Mouse (Mus musculus) bone marrow macrophage, adult 2 months (primary cell): ENCODE data around the gene Gstm4. TPM values are rescaled to one million over a fixed set of nuclear protein-coding genes. Genes with fewer than 3 reads are reported as not detected.

ENCODE experiments used
- H3K27ac ChIP-seq: 2 replicates; pipeline ENCODE4 v1.5.1; 2012; ENCODE audit warnings: low read depth, low read length; ENCODE audit not compliant: insufficient read depth
- H3K4me1 ChIP-seq: 2 replicates; pipeline ENCODE4 v1.6.1; 2012; ENCODE audit warnings: low read length; ENCODE audit not compliant: control insufficient read depth, insufficient read depth
- H3K4me3 ChIP-seq: 2 replicates; pipeline ENCODE4 v1.5.1; 2012; ENCODE audit warnings: mild to moderate bottlenecking, low read length, moderate library complexity; ENCODE audit not compliant: insufficient read depth
- CTCF ChIP-seq: IDR thresholded peaks from 2 replicates; pipeline ENCODE4 v1.5.1; 2012; ENCODE audit warnings: low read depth, mild to moderate bottlenecking, low read length, moderate library complexity
- POLR2A ChIP-seq: IDR thresholded peaks from 2 replicates; pipeline ENCODE4 v1.6.1; 2012; ENCODE audit warnings: mild to moderate bottlenecking, low read depth, low read length, borderline replicate concordance
- polyA plus RNA-seq: library from polyadenylated mRNA; stranded (reverse); fragments of >200 nt; gene quantifications from 2 replicates; pipeline ENCODE4 v1.2.4, GENCODE M21; 2012; ENCODE audit not compliant: missing spikeins, insufficient read depth, insufficient read length

Gstm4 gene
- polyA plus RNA-seq, 1 experiment = 10.1 TPM

DNA sequence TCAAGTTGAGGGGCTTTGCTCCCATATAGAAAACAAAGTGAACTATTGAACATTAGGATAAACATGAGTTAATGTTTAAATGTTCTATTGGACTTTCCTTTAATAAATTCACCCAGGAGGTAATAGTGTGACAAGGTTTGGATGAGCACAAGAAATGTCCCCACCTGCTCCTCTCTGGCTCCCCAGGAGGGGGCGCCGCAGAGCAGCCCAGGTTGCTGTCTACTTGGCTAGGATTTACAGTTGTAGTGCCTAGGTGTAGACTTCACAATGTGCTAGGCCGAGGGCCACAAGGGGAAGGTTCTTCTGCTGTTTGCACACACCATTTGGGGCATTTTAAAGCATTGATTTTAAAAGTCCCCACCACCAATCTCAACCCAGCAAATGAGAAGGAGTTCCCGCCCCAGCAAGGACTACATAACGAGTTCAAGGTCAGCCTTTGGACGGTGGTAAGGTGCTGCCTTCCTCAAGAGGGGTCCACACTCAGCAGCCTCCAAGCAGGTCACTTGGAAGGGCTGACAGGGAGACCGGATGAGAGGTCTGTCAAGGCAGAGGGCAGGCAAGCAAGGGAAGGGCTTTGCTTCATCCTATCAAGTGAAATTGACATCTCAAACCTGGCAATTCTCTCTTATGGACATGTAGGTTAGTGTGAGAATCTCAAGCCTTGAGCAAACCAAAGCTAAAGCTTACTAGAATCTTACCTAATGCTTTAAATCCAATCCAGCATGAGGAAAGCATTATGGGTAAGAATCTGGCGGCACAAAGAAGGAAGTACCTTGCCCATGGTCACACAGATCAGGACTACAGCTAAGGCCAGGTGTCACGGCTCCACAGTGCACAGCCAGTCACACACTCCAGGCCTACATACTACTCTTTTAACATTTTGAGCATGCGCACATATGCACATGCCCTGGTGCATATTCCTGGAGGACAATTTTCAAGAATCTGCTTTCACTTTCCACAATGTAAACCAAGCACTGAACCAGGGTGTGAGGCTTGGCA lies 25.9 kb upstream of the Gstm4 start:
- H3K27ac ChIP-seq = no peak overlapping the region

DNA sequence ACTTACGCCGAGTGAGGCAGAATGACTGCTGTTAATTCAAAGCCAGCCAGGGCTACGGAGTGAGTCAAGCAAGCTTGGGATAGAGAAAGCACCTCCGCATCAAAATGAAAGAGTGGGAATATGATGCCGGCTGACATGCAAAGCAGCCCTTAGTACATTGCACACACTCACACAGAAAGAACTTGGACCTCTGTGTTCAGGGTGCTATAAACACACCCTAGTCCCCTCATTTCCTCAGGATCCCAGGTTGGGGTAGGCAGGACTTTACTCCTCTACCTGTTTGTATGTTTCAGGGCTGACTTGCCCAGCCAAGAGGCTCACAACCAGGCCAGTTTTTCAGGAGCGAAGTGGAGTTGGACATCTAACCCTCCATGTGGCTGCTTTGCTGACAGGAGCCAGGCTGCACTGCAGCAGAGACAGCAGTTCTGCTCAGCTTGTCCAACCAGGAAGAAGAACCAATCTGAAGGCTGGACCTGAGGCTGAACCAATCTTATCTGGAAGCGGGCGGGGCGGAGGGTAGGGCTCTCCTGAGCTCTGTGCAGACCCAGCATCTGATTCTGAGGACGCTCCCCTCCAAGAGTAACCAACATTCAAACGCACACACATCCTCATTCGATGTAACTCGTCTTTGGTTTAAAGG lies 24.7 kb upstream of the Gstm4 start:
- Histone ChIP-seq H3K4me1 (peaks cover 3% of the 10 kb centered on the region; the same call in 1 of the 2 replicates), H3K27ac (no peak overlapping the region)
- no peak for TF ChIP-seq CTCF
- no peak for TF ChIP-seq POLR2A

More for the DNA sequence above, 25.9 kb upstream of the Gstm4 start:
- peaks cover 3% of the 10 kb centered on the region; the same call in 1 of the 2 replicates for H3K4me1 ChIP-seq
- TF ChIP-seq POLR2A (no peak), CTCF (peak; percentile 79)
- no peak overlapping the region for H3K4me3 ChIP-seq

DNA sequence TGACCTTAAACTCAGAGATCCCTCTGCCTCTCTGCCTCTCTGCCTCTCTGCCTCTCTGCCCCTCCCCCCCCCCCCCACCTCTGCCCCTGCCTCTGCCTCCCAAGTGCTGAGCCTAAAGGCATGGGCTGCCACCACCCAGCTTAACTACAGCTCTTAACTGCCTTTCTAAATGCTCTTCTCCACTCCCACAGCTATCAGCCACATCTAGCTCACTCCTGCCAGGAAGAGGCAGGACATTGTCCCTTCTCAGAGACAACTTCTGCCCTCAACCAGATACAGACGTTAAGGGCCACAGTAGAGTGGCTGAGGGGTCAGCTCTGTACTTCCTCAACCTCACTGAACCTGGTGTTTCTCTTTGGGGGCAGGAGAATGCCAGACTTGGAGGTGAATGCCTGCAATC lies 24.1 kb upstream of the Gstm4 start:
- H3K27ac ChIP-seq = no peak overlapping the region

More for the DNA sequence above, 24.7 kb upstream of the Gstm4 start:
- no peak overlapping the region for H3K4me3 ChIP-seq

DNA sequence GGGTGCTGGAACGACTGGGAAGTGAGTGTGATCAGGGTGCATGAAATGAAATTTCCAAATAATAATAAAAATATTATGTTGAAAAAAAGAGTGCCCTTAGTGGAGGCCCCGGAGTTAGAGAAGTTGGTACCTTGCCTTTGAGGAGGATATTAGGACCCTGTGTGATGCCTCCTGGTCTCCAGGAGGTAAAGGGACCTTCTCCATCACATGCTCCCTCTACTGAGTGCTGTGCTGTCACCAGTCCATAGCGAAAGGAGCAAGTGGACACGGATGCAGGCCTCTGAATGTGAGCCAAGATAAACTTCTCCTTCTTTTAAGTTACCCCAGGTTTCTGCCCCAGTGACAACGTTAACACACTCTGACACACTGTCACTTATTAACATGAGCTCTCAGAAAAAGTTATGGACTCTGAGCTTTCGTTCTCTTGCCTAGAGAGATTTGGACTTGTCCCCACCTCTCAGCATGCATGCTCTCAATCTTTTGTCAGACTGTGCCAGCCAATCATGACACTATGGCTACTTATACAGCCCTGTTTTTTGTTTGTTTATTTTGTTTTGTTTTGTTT lies 22.8 kb upstream of the Gstm4 start:
- TF ChIP-seq CTCF = no peak
- no peak for TF ChIP-seq POLR2A
- Histone ChIP-seq H3K4me1 (peaks cover 3% of the 10 kb centered on the region; the same call in 1 of the 2 replicates), H3K27ac (no peak overlapping the region), H3K4me3 (no peak overlapping the region)

More for the DNA sequence above, 24.1 kb upstream of the Gstm4 start:
- H3K4me3 ChIP-seq = no peak overlapping the region
- H3K4me1 ChIP-seq = peaks cover 3% of the 10 kb centered on the region; the same call in 1 of the 2 replicates
- TF ChIP-seq POLR2A (no peak), CTCF (no peak)

DNA sequence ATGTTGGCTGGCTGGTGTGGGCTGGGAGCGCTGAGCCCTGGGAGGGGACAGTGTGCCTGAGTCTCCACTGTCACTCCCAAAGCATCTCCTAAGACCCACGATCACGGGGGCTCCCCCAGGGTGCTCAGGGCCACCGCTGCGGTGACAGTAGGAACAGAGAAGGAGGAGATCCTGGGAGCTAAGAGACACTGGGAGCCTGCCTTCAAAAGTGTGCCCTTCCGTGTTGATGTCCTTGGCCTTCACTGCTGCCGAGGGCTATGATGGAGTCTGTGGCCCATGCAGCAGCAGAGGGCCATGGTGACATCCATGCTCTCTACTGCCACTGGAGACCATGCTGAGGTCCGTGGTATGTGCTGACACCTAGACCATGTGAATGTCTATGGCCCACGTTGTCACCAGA lies 20.9 kb upstream of the Gstm4 start:
- Histone ChIP-seq H3K4me1 (peaks cover 3% of the 10 kb centered on the region; the same call in 1 of the 2 replicates), H3K27ac (no peak overlapping the region), H3K4me3 (no peak overlapping the region)
- no peak for TF ChIP-seq CTCF
- TF ChIP-seq POLR2A = no peak

DNA sequence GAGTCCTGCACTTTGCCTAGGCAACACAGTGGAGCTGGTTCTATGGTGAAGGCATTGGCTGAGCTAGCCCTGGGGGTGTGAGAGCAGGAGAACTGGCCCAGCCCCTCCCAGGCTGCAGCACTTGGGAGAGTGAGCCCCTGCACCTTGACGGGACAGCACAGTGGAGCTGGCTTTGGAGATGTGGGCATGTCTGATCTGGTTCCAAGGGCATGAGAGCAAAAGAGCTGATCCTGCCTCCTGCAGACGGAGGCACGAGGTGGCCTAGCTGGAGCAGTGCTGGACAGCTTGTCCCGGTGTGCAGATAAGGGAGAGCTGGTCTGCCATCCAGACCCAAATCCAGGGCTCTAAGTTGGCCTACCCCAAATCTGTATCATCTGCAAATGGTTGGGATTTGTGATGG lies 20.0 kb upstream of the Gstm4 start:
- Histone ChIP-seq H3K27ac (no peak overlapping the region), H3K4me1 (peaks cover 3% of the 10 kb centered on the region; the same call in 1 of the 2 replicates), H3K4me3 (no peak overlapping the region)
- no peak for TF ChIP-seq CTCF
- TF ChIP-seq POLR2A = no peak

DNA sequence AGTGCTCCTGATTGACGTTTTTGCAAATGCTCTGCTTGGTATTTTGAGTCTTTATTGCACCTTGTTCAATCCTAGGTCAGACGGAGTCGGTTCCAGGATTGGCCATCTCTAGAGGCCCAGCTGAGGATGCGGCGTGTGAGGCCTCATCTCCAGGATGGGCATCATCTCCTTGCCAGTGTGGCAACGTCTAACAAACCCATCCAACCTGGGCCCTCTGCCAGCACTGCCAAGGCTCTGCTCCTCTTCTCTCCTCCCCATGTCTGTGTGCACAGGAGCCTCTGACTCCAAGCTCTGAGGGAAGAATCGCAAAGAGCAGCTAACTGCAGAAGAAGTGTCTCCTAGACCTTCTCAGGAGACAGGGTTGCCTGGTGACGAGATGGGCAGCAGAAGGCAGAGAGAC lies 18.0 kb upstream of the Gstm4 start:
- TF ChIP-seq POLR2A = no peak
- TF ChIP-seq CTCF = no peak
- H3K27ac ChIP-seq = no peak overlapping the region
- peaks cover 3% of the 10 kb centered on the region; the same call in 1 of the 2 replicates for H3K4me1 ChIP-seq
- no peak overlapping the region for H3K4me3 ChIP-seq

DNA sequence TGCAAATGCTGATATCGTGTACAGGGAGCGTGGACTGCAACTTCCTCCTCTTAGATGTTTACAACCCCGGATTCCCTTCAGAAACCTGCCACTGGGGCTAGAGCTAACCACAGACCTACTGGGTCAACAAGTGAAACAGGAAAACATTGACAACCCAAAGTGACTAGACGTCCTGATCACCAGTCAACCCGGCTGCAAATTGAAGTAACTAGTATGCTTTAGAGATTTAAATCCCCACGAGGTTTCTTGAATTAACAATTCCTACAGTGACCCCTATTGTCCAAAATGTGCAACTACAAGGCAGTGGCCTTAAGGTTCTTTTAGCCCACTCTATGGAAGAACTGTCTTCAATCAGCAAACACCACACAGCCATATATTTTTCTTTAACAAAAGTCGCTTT lies 16.7 kb upstream of the Gstm4 start:
- Histone ChIP-seq H3K27ac (peak overlapping the region; percentile 64), H3K4me3 (peak overlapping the region; percentile 35), H3K4me1 (peaks cover 3% of the 10 kb centered on the region; the same call in 1 of the 2 replicates)
- TF ChIP-seq CTCF (no peak), POLR2A (no peak)

DNA sequence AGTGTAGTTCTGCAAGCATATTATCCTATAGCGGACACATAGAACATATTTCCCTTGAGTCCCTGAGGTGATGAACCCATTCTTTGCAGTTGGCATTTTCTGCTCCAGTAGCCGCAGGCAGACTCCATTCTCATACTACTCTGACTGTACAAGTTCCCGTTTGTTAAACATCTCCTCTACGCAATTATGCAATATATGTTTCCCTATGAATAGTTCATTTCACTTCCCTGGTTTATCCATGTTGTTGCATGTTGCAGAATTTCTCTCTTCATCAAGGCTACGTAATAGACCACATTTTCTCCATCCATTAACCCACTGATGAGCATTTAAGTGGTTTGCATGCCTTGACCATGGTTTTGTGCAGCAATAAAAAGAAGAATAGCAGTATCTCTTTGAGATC lies 5.8 kb upstream of the Gstm4 start:
- peaks cover 28% of the 10 kb centered on the region for H3K4me1 ChIP-seq
- no peak for TF ChIP-seq CTCF
- no peak for TF ChIP-seq POLR2A
- no peak overlapping the region for H3K4me3 ChIP-seq
- H3K27ac ChIP-seq = peak overlapping the region; percentile 13; the same call in 1 of the 2 replicates
